In the genomic region with DNA sequence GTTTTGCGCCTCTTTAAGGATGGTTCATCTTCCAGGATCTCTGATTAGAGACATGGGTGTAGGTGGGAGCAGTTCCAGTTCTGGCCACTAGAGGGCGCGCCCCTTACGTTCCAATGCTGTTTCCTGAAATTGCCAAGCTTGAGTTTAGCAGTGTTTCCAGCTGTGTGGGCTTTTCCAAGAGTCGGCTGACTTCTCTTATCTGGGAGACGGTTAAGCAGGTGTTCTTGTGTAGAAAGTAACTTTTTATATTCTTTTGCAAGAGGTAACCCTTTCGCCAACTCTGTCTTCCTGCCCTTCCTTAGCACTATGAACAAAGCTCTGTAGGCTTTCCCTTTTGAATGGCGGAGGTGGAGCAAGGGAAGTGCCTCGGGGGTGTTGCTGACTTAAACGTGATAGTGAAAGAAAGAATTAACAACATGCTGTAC, we compare ENCODE assay signal across 8 mouse cellular contexts. TPM values are rescaled to one million over a fixed set of nuclear protein-coding genes. Genes with fewer than 3 reads are reported as not detected.
DNase-seq lines count a peak whose midpoint lies in the region; ATAC-seq lines count a peak whose summit lies in the region.

No protein-coding gene starts in this region.

- no peaks in the 10 kb centered on the region for H3K27me3 ChIP-seq in hindbrain, embryonic 14.5 days (ENCODE audit: control insufficient read depth, insufficient read depth, low read length)

- peak; percentile 77 for DNase-seq in ZHBTc4 (ENCODE audit: low read depth, low spot score)
- DNase-seq in cerebellum, postnatal 36 days: peak; percentile 76 to 82
- DNase-seq in frontal cortex, postnatal 25 days (ENCODE audit: low spot score in 2 of 2): peak; percentile 78 to 90
- DNase-seq in hindbrain, embryonic 14.5 days (ENCODE audit: low spot score): peak; percentile 95
- DNase-seq in layer of hippocampus, postnatal 25 days (ENCODE audit: extremely low spot score in 1 of 2, low spot score in 1 of 2): peak; percentile 77 to 94
- DNase-seq in lung, postnatal 25 days (ENCODE audit: low spot score): peak; percentile 67
- peak; percentile 93 for DNase-seq in retina, embryonic 14.5 days (ENCODE audit: low spot score)
- DNase-seq in thymus, postnatal 36 days: peak; percentile 55 to 66

- 16% methylated on average over 10 of the region's 10 CpGs for WGBS in hindbrain, embryonic 14.5 days

- no peak overlapping the region for H3K27ac ChIP-seq in hindbrain, embryonic 14.5 days

- H3K4me1 ChIP-seq in hindbrain, embryonic 14.5 days (replicated peaks; ENCODE audit: control insufficient read depth, insufficient read depth, low read length): no peaks in the 10 kb centered on the region

- H3K4me3 ChIP-seq in hindbrain, embryonic 14.5 days (replicated peaks; ENCODE audit: low read length): no peak overlapping the region

- H3K4me2 ChIP-seq in hindbrain, embryonic 14.5 days (replicated peaks): peak overlapping the region; percentile 35

- peak; percentile 24; the same call in 1 of the 2 replicates for ATAC-seq in hindbrain, embryonic 14.5 days (ENCODE audit: low FRiP score)

- no peak overlapping the region for H3K9ac ChIP-seq in hindbrain, embryonic 14.5 days

- no peaks in the 10 kb centered on the region for H3K9me3 ChIP-seq in hindbrain, embryonic 14.5 days (ENCODE audit: control insufficient read depth, low read length)

- H3K36me3 ChIP-seq in hindbrain, embryonic 14.5 days (replicated peaks; ENCODE audit: control insufficient read depth, insufficient read depth): peaks cover 30% of the 10 kb centered on the region

RNA-seq across cellular contexts. Expression of gene Tm2d3, which starts 13.9 kb away (rescaled TPM):
- polyA plus RNA-seq in hindbrain, embryonic 14.5 days (2014; fragmentation: Nextera tagmentation; extraction: Ambion mirVana): 85.5 and 94.0 TPM in 2 replicates
- 10 to 100 TPM; 45.4 to 51.6 TPM for total RNA-seq in layer of hippocampus, postnatal 25 days (2021)
